Mouse (Mus musculus): ENCODE results near the gene Ush1c.
A peak's percentile ranks its signal among the peaks of the same experiment; 100 is the strongest.
"Not testable (repeated sequence)": the region's sequence is repeated elsewhere in the genome, so short reads cannot be mapped to it uniquely, and the experiment has no call there.

Ush1c gene

DNA sequence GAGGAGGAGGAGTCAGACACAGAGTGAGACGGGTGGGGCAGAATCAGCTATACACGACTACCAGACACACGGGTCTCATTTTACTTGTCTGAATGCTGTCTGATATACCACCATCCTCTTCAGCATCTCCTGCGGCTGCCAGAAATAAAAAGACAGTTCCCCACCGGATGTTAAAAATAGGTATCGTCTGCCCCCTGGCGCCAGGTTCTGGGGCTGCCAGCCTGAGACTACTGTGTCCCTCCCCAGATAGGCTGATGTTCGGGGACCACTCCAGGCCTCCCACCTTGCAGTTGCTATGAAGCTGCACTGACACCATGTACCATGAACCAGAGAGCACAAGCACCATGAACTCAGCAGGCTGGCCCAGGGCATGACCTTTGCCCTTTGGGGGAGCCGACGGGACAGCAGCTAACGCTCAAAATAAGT, 34.2 kb downstream of the Ush1c start:
- peak; percentile 72 to 82 for DNase-seq

DNA sequence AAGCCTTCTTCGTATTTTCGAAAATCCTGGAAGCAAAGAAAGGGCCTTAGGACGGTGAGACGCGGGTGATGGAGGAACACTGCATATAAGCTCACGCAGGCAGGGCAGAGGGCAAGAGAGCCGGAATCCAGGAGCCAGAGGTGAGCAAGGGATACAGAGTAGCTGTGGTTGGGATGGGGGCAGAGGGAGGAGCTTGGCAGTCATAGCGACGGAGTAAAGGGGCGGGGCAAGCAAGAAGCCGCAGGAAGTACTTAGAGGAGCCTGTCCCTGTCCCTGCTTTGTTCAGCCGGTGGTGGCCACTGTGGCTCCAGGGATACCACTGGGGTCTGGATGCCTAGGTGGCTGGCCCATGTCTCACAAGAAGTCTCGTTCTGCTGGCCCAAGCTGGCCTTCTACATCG, 36.7 kb downstream of the Ush1c start:
- no peak for DNase-seq

DNA sequence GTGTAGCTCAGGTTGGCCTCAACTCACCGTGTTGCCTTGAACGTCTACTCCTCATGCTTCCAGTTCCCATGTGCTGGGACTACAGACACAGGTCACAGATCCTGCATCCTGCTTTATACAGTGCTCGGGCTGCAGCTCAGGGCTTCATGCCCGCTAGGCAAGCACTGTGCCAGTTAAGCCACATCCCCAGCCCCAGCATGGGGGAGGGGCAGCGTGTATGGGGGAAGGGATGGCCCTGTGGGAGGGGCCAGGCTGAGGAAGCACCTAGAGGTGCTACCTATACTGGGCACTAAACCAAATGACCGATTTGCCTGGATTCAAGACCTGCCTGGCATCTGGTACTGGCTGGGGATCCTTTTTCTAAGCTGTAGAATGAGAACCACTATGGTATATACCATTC, 38.3 kb downstream of the Ush1c start:
- DNase-seq, result no peak

DNA sequence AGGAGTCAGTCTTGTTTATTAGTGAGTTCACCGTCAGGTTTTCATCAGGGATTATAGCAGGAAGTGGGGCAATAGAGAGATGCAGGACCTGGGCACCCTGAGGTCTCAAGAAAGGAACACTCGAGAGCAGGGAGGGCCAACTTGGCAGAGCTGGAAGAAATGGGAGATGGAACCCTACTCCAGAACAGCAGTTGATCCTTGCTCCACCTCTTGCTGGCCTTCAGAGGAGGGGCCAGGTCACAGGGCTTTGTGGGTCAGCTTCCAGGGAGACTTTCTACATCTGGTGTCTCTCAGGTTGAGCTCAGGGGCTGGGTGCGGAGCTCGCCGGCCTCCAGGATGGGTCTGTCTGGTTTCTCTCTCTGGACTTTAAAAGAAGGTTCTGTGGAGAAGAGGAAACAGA, 42.9 kb downstream of the Ush1c start:
- DNase-seq, result no peak

DNA sequence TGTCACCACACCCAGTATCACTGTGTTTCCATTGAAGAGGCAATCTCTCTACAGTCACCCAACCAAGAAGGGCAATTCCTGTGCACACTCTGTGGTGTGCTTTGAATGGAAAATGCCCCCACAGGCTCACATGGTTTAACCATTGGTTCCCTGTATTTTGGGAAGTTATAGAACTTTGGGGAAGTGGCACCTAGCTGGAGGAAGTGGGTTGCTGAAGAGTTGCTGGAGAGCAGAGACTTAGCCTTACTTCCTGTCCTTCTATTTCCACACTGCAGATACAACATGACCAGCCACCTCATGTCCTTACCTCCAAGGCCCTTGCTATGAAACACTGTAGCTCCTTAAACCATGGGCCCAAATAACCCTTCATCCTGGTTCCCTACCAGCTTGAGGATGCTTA, 54.1 kb downstream of the Ush1c start:
- DNase-seq, result no peak

DNA sequence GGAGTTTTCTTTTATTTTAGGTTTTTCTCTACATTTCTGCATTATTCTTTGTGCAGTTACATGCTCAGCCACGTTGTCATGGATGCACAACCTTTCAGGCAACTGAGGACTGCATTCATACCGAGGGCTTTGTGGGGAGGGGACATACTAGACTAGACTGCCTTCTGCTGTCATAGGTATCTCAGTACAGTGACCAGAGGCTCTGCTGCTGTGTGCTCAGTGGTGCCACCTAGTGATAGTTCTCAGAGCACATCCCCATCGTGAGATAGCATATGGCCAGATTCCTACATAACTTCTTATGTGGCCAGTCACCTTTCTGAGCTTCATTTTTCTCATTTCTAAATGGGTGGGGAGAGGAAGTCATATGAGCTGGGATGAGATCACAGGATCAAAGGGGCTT, 56.7 kb downstream of the Ush1c start:
- peak; percentile 82 to 86 for DNase-seq

DNA sequence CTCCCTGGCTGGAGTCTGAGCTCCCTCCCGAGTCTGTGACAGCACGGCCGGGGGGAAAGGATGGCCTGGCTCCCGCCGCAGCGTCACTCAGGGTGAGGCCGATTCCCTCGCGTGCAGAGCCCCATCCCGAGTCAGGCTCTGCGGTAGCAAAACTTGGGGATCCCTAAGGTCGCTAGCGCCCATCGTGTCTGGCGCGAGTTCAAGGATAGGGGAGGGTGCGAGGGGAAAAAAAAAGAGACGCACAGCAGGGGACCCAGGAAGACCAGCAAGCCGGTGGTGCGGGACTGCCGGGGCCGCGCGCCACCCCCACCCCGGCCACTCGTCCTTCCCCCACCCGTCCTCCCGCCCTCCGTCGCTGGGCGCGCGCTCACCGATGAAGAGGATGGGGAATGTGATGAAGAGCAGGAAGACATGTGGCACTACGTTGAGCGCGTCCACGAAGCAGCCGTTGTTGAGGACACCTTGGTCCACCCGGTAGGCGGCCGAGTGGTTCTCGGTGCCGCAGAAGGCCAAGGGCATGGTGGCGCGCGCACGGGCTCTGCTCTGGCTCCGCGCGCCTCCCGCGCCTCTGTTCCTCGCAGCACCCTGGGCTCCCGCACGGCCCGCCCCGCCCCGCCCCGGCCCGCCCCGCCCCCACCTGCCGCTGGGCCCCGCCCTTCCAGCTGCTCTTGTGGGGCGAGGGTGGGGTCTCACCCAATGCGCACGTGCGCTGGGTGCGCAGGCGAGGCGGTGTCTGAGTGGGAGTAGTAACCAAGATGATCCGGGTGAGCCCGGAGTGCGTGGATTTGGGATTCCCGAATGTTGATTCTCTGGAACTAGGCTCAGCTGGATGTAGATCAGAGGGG, 58.6 kb downstream of the Ush1c start, which contains the start of gene Abcc8:
TSS of gene Abcc8 (minus strand) at position 603 of the 845 bp plus-strand sequence.
- DNase-seq, result peak; percentile 77 to 78

DNA sequence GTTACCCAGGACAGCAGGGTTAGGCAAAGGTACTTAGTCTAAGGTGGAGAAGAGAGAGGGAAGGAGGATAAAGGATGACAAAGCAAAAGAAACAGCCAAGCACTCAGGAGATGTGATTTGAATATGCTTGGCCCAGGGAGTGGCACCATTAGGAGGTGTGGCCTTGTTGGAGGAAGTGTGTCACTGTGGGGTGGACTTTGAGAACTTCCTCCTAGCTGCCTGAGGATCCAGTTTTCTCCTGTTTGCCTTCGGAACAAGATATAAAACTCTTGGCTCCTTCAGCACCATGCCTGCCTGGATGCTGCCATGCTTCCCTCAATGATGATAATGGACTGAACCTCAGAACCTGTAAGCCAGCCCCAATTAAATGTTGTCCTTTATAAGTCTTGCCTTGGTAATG, 69.3 kb downstream of the Ush1c start:
- not testable (repeated sequence) for DNase-seq

DNA sequence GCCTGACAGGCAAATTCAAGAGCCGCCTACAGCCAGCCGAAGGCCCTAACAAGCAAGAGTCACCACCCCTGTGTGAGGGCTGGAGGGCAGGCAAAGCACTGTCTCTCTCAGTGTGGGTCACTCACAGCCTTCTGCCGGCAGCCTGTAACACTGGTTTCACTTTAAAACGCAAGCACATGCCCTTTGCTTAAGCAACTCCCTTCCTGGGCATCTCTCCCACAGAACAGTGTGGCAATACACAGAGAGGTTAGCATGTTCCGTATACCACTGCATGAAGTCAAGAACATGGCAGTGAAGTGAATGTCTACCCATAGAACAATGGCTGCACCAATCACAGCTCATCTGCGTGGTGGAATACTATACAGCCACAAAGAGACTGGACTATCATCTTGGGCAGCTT, 69.9 kb downstream of the Ush1c start:
- no peak for DNase-seq

DNA sequence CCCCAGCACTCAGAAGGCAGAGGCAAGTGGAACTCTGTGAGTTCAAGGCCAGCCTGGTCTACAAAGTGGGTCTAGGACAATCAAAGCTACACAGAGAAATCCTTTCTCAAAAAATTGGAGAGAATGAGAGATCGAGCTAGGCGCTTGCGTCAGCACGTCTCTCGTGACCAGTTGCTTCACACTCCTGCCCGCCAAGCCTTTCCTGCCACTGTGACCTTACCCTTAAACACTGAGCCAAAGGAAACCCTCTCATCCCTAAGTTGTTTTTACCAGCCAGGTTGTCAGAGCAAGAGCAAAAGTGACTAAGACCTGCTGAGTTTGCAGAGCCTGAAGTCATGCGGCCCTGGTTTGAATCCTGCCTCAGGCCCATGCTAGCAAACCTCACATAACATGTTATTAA, 70.4 kb downstream of the Ush1c start:
- DNase-seq, result no peak

DNA sequence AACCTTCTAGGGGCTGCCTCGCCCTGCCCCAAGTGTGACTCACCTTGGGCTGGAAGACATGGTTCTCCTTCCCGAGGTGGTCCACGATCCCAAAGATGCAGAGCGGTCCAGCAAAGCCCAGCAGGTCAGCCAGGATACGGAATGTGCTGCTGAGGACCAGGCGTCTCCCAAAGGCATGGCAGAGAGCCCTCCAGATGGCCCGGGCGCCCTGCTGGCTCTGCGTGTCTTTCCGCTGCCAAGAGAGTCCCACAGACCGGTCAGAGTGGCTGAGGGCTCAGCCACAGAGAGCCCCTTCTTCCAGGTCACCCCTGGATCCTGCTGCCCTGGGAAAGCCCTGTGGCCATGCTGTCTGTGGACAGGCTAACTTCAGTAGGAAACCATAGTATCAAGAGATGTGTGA, 72.4 kb downstream of the Ush1c start:
- DNase-seq, result peak; percentile 79 to 83

DNA sequence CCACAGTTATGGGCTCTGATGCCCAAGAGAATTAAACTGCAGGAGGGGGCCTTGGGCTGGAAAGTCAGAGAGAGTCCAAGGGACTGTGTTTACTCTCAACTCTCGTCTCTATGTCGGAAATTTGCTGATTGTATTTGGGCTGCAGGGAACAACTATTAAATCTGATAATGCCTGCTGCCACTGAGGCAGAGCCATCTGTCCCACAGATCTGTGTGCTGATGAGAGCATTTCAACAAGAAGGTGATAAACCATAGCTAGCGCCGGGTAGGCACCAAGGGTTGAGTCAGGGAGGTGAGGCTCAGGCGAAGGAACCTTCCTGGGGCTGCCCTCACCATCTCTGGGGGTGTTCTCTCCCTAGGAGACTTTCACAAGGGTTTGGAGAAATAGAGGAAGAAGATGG, 75.6 kb downstream of the Ush1c start:
- peak in 1 of 2 experiments; percentile 34 for DNase-seq

DNA sequence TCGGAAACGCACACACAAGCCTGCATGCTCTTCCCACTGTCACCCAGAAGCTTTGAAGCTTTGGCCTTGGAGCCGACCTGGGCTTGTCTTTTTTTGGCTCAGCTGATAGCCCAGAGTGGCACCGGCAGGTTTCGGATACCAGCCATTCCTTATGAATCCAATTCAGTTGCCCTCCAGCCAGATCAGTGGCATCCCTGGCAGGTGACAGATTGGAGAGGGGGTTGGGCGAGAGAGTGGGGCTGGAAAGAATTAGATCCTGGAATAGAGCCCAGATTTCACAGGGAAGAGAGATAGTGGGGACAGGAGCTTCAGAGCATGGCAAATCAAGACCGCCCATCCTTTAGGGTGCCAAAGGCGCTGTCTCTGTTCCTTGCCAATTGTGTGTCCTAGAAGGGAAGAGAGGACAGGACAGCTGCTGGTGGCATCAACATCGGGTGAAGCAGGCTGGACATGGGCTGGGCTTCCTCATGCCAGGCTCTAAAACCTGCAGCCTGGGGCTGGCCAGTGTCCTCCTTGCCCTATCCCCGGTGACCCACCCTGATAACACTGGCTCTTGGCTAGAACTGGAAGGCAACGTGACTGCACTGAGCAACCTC, 76.1 kb downstream of the Ush1c start:
- peak; percentile 94 for DNase-seq

DNA sequence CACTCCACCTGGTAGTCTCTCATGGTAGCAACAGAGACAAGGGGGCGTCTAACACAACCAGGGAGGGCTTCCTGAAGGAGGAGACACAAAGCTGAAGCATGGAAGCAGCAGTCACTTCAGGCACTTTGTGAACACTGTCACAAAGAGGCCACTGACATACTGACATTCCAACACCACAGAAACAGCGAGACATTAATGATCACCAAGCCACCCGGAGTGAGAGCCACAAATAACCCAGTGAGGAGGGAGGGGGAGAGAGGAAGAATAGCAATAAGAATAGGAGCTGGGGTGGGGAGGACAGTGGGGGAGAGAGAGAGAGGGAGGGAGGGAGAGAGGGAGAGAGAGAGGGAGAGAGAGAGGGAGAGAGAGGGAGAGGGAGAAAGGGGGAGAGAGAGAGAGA, 76.7 kb downstream of the Ush1c start:
- DNase-seq, result peak; percentile 41 to 45

DNA sequence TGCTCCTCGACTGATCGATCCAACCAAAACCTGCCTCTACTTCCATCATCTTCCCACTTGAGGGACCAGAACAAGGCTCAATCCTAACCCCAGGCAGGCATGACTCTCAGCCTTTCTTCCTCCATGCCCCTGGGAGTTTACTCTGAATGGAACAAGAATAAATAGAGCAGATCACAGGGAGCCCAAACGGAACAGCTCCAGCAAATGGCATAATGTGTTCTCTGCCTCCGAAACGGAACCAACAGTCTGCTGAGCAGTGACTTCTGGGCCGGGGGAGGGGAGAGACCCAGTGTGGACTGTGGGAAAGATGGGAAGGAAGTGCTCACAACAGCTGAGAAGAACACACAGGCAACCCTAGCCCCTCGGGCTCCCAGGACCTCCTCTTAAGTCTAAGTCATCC, 80.6 kb downstream of the Ush1c start:
- DNase-seq, result no peak

DNA sequence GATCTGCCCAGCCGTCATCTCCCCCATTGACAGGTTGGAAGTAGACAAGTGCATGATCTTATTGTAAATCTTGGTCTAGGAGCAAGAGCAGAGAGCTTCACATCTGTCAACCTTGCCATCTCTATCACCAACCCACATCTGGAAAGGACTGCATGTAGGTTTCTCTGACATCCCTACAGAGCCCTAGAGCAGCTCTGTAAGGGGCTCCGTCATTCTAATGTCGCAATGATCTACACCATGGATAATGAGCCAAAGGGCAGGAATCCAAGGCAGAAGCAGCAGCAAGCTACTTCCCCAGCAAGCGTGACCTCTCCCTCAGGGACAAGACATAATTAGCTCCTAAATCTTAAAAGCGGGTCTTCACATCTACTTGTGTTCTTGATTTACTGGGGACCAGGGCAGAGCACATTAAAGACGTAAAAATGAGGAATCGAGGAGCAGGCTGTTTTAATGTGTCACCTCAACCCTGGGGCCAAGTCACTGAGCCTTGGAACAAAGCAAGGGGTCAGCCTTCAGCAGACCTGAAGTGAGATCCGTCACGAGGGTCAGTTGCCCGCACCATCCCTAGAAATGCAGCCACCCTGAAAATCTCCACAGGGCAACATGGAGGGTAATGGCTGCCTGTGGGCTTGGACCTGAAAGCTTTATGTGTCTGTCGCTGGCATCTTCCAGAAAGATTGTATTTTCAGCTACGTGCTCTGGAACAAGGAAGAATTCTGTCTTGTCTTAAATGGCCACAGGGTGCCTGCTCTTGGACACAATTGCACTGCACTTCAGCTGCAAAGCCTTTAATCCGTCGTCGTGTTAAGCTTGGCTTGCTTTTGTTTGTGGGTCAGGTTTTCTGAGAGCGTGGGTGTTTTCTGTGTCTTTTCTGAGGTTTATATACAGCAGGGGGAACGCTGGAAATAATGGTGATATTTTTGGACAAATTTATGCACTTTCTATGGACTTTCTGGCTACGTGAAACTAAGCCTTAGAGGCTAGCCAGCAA, 83.5 kb downstream of the Ush1c start:
- no peak for DNase-seq

DNA sequence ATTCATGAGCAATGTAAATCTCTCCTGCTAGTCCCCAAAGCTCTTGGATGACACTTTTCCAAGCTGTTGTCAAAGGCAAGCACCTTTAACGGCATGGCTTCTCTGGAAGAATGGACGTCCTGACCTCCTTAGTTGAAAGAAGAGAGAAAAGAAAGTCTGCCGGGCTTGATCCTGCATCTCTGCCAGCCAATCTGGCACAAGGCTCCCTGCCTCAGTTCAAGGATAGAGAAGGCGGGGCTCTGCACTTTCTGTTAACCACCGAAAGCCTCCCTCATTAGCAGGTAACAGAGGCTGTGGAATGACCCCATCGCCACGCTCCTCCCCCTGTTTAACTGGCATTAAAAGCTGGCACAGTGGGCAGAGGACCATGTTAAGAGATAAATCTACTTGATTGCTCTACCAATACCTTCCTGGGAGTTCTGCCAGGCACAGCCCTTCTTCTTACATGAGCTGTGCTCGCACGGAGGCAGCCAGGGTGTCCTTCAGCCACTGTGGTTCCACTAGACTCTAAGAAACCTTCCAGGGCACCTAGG, 85.4 kb downstream of the Ush1c start:
- no peak for DNase-seq

DNA sequence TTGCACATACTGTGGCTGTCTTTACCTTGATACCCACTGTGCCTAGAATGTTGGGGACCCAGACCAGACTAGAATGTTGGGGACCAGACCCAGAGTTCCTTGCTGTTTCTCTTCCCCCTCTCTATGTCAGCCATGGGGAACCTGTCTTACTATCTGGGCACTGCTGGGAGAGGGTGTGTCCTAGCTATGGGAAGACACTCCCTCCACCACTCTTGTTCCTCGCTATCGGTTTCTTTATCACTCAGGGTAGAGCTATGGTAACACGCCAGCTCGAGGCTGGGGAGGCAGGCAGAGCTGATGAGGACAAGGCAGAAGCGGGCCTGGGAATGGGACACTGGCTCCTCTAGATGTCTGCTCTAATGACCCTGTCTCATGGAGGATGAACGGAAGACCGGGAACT, 90.9 kb downstream of the Ush1c start:
- DNase-seq, result no peak

DNA sequence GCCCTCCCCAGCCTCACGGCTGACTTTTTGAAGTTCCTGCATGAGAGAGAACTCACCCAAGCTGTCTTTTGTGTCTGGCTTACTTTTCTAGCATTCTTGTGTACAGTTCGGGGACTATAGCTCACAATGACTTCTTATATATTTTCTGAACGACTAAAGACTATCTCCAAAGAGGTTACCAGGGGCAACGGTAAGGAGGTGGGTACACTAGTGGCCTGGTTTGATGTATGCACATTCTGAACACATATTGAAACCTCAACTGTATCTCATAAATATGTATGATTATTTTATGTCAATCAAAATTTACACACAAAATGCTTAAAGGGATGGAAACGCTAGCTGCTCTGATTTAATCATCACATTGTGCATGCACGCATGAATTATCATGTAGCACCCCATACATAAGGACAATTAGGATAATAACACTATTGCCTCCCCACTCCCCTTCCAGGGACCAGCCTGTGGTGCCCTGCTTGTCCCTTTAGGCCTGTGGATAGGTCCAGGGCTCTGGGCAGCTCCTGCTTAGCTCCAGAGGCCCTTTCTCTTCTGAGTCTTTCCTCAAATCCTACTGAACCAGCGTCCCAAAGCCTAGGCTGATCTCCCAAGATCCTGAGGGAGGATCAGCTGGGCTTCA, 91.5 kb downstream of the Ush1c start:
- DNase-seq, result no peak
